Mouse (Mus musculus) heart, postnatal 36 days (tissue): Measurements from ENCODE around the gene Gm4724. TPM values are rescaled to one million over a fixed set of nuclear protein-coding genes. Genes with fewer than 3 reads are reported as not detected.
"Not testable (repeated sequence)": the region's sequence is repeated elsewhere in the genome, so short reads cannot be mapped to it uniquely, and the experiment has no call there.

Source experiments
- DNase-seq, 2 experiments: peaks; one replicate each; pipeline ENCODE4 v3.0.0; 2021 to 2022
- intact Hi-C: fragments of 180-260 bp; cut with DNase I; formaldehyde crosslinking; loops from one replicate; pipeline ENCODE4 v1.15.1; 2025
- total RNA-seq, 2 experiments: library from RNA; stranded (reverse); gene quantifications; 2 replicates each; pipeline ENCODE4 v1.2.3; 2021

The Gm4724 gene
- 1 to 10 TPM; 1.6 to 2.2 TPM for total RNA-seq

GRCm38 (mm10) chr2:175435707-175436106 lies at the start of gene Gm4724:
Gene Gm4724, minus strand, starts transcription at chr2:175435807.
- intact Hi-C loops, DNase-seq: not testable (repeated sequence)

- intact Hi-C loops, DNase-seq: not testable (repeated sequence)
Observed at GRCm38 (mm10) chr2:175469685-175470084, 34.1 kb upstream of the Gm4724 start, which contains the start of gene Zfp965. Gene Zfp965, plus strand, starts transcription at chr2:175469985.

Other genes starting within 250 kb of the Gm4724 start
- 10 to 100 TPM; 59.4 to 60.8 TPM for gene Gm14391, start 228.9 kb downstream of the Gm4724 start, total RNA-seq
- 1 to 10 TPM; 5.4 to 8.2 TPM for gene Gm14440, start 160.7 kb downstream of the Gm4724 start, total RNA-seq
- gene Gm4631, start 97.6 kb downstream of the Gm4724 start, total RNA-seq, result 10 to 100 TPM; 37.0 to 44.5 TPM
- 10 to 100 TPM; 38.7 to 39.0 TPM for gene Zfp968, start 63.4 kb downstream of the Gm4724 start, total RNA-seq
- 1 to 10 TPM; 4.2 to 5.4 TPM for gene Zfp965, start 34.2 kb upstream of the Gm4724 start, total RNA-seq
- not detected for gene Gm11007, start 208.2 kb upstream of the Gm4724 start, total RNA-seq